Mouse (Mus musculus): Measurements from ENCODE around the gene Cic.

- TF ChIP-seq CTCF (IDR thresholded peaks at IDR 0.05; ENCODE audit: borderline replicate concordance, insufficient read depth, low read depth, low read length) (no peak), POLR2A (IDR thresholded peaks at IDR 0.05; ENCODE audit: borderline replicate concordance, insufficient read depth, low read length) (no peak)
Measured at GRCm38 (mm10) chr7:25251822-25252221, 15.7 kb upstream of the Cic start.

All from cerebellum, adult 2 months (tissue).